Mouse (Mus musculus) lung, embryonic 14.5 days (tissue): ENCODE measurements around the gene Tnfaip1. TPM values are rescaled to one million over a fixed set of nuclear protein-coding genes. Genes with fewer than 3 reads are reported as not detected.
"Not testable (repeated sequence)": the region's sequence is repeated elsewhere in the genome, so short reads cannot be mapped to it uniquely, and the experiment has no call there.

Experiments used
- ATAC-seq: fragments of 200-750 bp; cut with Nextera tagmentation; 2 replicates; pipeline ENCODE4 v1.8.0; 2017; ENCODE audit warnings: mild to moderate bottlenecking, moderate TSS enrichment, moderate library complexity; ENCODE audit not compliant: insufficient read depth
- DNase-seq: peaks from one replicate; pipeline ENCODE4 v3.0.0-alpha.2; 2015
- H3K27ac ChIP-seq: fragments of 300-500 bp; sonication (generic); 2 replicates; pipeline ENCODE4 v1.5.1; 2014; ENCODE audit warnings: low read depth, mild to moderate bottlenecking, moderate library complexity
- H3K27me3 ChIP-seq: fragments of 300-500 bp; sonication (generic); 2 replicates; pipeline ENCODE4 v1.6.1; 2014; ENCODE audit warnings: low read length, control low read depth; ENCODE audit not compliant: insufficient read depth
- H3K36me3 ChIP-seq: fragments of 300-500 bp; sonication (generic); 2 replicates; pipeline ENCODE4 v1.6.1; 2014; ENCODE audit warnings: control low read depth; ENCODE audit not compliant: insufficient read depth
- H3K4me1 ChIP-seq: fragments of 300-500 bp; sonication (generic); 2 replicates; pipeline ENCODE4 v1.6.1; 2014; ENCODE audit warnings: antibody characterized with exemption, control low read depth; ENCODE audit not compliant: insufficient read depth
- H3K4me2 ChIP-seq: fragments of 300-500 bp; sonication (generic); 2 replicates; pipeline ENCODE4 v1.6.1; 2014; ENCODE audit warnings: mild to moderate bottlenecking
- H3K4me3 ChIP-seq: fragments of 300-500 bp; sonication (generic); 2 replicates; pipeline ENCODE4 v1.5.1; 2014; ENCODE audit warnings: low read depth, low read length
- H3K9ac ChIP-seq: fragments of 300-500 bp; sonication (generic); 2 replicates; pipeline ENCODE4 v1.6.1; 2014
- H3K9me3 ChIP-seq: fragments of 300-500 bp; sonication (generic); 2 replicates; pipeline ENCODE4 v1.6.1; 2016; ENCODE audit warnings: low read depth, low read length, control low read depth
- CTCF ChIP-seq: IDR thresholded peaks from 2 replicates; pipeline ENCODE4 v1.5.1; 2016; ENCODE audit warnings: antibody characterized with exemption, low read depth
- WGBS: fragments of 180-500 bp; shearing (Covaris S2); extraction: QIAGEN DNeasy Blood & Tissue Kit; methylation state at CpG from one replicate; pipeline ENCODE4 v1.1.7; 2014; 5-methylcytosine and 5-hydroxymethylcytosine counted together
- polyA plus RNA-seq: library from polyadenylated mRNA; unstranded; fragments of >200 nt; fragmentation: Nextera tagmentation; extraction: Ambion mirVana; gene quantifications from 2 replicates; pipeline ENCODE4 v1.2.1, GENCODE M21; 2014

Gene Tnfaip1
- polyA plus RNA-seq: 82.9 and 85.2 TPM in 2 replicates

- H3K27ac ChIP-seq: peak within 1 kb of the TSS; percentile 92
- H3K9ac ChIP-seq: peak within 1 kb of the TSS; percentile 89
- H3K4me1 ChIP-seq: 0 out of 2 replicates have a peak, but pooled peaks cover 12% of the 10 kb centered on the region
- H3K4me2 ChIP-seq: peak within 1 kb of the TSS; percentile 92
- H3K36me3 ChIP-seq: peaks cover 30% of the 10 kb centered on the region
- H3K27me3 ChIP-seq: no peaks in the 10 kb centered on the region
- DNase-seq (peak; percentile 99), ATAC-seq (peak; percentile 98)
- no peaks in the 10 kb centered on the region for H3K9me3 ChIP-seq
- under 1% methylated on average over 52 of the region's 52 CpGs for WGBS
- peak within 1 kb of the TSS; percentile 80 for H3K4me3 ChIP-seq
- no peak for TF ChIP-seq CTCF
Measured at GRCm38 (mm10) chr11:78536080-78536689, at the start of gene Tnfaip1, which contains the start of gene Ift20. TSS of gene Tnfaip1 (minus strand) at chr11:78536332. TSS of gene Ift20 (plus strand) at chr11:78536361.

DNA sequence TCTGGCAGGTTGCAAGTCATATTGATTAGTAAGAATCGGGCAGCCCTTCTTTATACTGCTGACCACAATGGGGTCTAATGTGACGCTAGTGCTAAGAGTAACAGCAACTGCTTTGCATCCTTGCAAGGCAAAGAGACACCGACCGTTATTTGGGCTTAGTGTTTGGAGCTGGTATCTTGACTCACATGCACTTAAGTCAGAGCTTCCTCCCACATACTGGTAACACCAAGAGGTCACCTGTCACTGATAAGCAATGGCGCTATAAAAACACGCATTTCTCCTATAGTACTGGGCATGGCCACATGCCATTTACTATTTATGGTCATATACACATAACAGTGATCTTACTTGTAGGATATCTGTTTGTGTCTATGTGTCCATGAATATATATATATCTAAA is 46.7 kb upstream of the Tnfaip1 start:
- Histone ChIP-seq H3K9me3 (no peaks in the 10 kb centered on the region), H3K27me3 (no peaks in the 10 kb centered on the region), H3K4me1 (no peaks in the 10 kb centered on the region), H3K36me3 (peaks cover 42% of the 10 kb centered on the region), H3K4me2 (no peak overlapping the region), H3K9ac (no peak overlapping the region), H3K27ac (no peak overlapping the region), H3K4me3 (no peak overlapping the region)
- no peak for TF ChIP-seq CTCF
- DNase-seq (no peak), ATAC-seq (no peak)
- WGBS: 64% methylated on average over 6 of the region's 6 CpGs

DNA sequence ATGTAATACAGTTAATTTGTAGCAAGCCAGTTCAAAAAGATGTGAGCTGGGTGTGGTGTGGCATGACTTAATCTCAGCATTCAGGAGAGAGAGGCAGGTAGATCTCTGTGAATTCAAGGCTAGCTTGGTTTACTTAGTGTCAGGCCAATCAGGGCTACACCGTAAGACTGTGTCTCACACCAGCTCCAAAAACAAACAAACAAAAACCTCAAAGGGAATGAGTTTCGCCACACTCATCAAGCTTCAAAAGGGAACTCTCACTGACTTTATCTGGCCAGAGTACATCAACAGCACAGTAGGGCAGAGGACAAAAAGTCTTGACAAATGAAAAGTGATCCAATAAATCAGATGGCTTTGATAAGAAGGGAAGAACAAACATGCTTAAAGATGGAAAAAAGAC is 38.8 kb upstream of the Tnfaip1 start:
- TF ChIP-seq CTCF: no peak
- H3K4me2 ChIP-seq: no peak overlapping the region
- ATAC-seq (no peak), DNase-seq (no peak)
- WGBS: 32% methylated on average over 2 of the region's 2 CpGs
- no peak overlapping the region for H3K9ac ChIP-seq
- H3K27me3 ChIP-seq: no peaks in the 10 kb centered on the region
- H3K36me3 ChIP-seq: peaks cover 54% of the 10 kb centered on the region
- H3K4me1 ChIP-seq: no peaks in the 10 kb centered on the region
- H3K4me3 ChIP-seq: no peak overlapping the region
- no peaks in the 10 kb centered on the region for H3K9me3 ChIP-seq
- no peak overlapping the region for H3K27ac ChIP-seq

DNA sequence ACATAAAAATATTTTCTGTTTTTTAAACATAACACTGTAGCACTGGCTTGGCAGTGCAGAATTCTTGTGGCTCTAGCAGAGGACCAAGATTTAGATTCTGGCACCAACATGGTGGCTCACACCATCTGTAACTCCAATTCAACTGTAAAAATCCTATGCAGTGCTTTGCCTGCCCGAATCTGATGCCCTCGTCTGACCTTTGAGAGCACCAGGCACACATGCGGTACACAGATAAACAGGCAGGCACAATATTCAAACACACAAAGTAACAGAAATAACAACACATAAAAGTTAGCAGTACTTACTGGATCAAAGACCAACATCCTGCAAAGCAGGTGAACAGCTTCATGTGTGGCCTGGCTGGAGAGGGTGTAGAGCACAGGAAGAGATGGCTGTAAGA is 38.4 kb upstream of the Tnfaip1 start:
- ATAC-seq: no peak
- no peak for TF ChIP-seq CTCF
- Histone ChIP-seq H3K27ac (no peak overlapping the region), H3K36me3 (peaks cover 54% of the 10 kb centered on the region), H3K4me1 (no peaks in the 10 kb centered on the region), H3K27me3 (no peaks in the 10 kb centered on the region), H3K4me2 (no peak overlapping the region), H3K9me3 (no peaks in the 10 kb centered on the region), H3K9ac (no peak overlapping the region), H3K4me3 (no peak overlapping the region)
- 69% methylated on average over 3 of the region's 3 CpGs for WGBS
- DNase-seq: no peak

DNA sequence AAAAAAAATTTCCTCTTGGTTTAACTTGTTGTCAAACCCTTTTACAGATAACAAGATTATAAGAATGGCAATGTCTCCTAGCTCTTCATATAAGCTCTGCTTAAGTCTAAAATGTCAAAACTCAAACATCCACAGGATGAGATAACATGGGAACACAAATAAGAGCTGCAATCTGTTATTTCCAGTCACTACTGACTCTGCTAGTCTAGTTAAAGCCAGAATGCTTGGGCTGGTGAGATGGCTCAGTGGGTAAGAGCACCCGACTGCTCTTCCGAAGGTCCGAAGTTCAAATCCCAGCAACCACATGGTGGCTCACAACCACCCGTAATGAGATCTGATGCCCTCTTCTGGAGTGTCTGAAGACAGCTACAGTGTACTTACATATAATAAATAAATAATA is 37.9 kb upstream of the Tnfaip1 start:
- H3K27me3 ChIP-seq, H3K4me1 ChIP-seq, DNase-seq, H3K9me3 ChIP-seq, ATAC-seq, H3K4me2 ChIP-seq, H3K9ac ChIP-seq, H3K27ac ChIP-seq, H3K4me3 ChIP-seq: not testable (repeated sequence)
- WGBS: 92% methylated on average over 3 of the region's 4 CpGs
- H3K36me3 ChIP-seq: peaks cover 54% of the 10 kb centered on the region

DNA sequence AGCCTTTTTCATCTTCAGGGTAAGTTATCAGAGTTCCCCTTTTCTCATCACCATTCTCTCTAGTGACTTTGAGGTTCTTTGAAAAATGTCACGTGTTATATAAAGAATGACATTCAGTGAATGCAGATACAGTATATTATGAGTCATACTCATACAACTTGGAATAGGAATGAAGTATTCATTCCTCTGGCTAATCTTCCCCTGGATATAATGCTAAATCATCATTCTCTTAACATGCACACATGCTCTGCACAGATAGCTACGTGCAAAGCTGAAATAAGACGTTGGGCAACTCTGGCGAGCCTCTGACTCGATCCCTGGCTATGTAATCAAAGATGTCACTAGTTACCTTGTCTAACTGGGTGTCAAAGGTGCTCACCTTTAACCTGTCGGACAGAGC is 35.7 kb upstream of the Tnfaip1 start:
- Histone ChIP-seq H3K4me1 (no peaks in the 10 kb centered on the region), H3K27ac (no peak overlapping the region), H3K27me3 (no peaks in the 10 kb centered on the region), H3K9ac (no peak overlapping the region), H3K36me3 (peaks cover 38% of the 10 kb centered on the region), H3K9me3 (no peaks in the 10 kb centered on the region), H3K4me3 (no peak overlapping the region), H3K4me2 (no peak overlapping the region)
- ATAC-seq (no peak), DNase-seq (no peak)
- 80% methylated on average over 6 of the region's 6 CpGs for WGBS
- TF ChIP-seq CTCF: no peak

DNA sequence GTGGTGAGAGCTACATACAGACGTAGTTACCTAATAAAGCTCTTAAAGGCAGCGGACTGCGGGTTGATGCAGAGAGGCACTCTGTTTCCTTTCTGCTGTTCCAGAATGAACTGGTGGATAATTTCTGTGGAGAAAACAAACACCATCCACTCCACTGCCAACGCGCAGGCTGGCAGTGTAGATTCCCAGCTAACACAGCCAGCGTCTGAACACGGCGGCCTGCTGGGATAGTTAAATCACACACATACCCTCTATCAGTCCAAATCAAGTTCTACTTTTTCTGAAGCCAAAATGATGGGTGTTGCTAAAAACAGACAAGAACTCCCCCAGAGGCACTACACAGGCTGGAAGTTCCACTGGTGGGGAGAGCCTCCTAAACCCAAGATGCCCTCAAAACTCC is 35.3 kb upstream of the Tnfaip1 start:
- Histone ChIP-seq H3K27ac (no peak overlapping the region), H3K4me2 (no peak overlapping the region), H3K27me3 (no peaks in the 10 kb centered on the region), H3K9ac (no peak overlapping the region), H3K36me3 (peaks cover 38% of the 10 kb centered on the region), H3K4me3 (no peak overlapping the region), H3K9me3 (no peaks in the 10 kb centered on the region), H3K4me1 (peaks cover 3% of the 10 kb centered on the region; the same call in 1 of the 2 replicates)
- DNase-seq (no peak), ATAC-seq (no peak)
- 93% methylated on average over 8 of the region's 8 CpGs for WGBS
- no peak for TF ChIP-seq CTCF
